Mouse (Mus musculus) 3134 (cell line): ENCODE results near the gene Rpl9-ps1.

Experiments used
- DNase-seq: peaks from one replicate; pipeline ENCODE4 v3.0.0-alpha.2; 2011; ENCODE audit warnings: low spot score; ENCODE audit not compliant: insufficient read length; ENCODE audit errors: extremely low read depth

Rpl9-ps1 gene

GRCm38 (mm10) chr11:83645521-83645920 is at the start of gene Rpl9-ps1:
Gene Rpl9-ps1, minus strand, starts transcription at chr11:83645621.
- no peak for DNase-seq

GRCm38 (mm10) chr11:83692008-83692407 is 46.6 kb upstream of the Rpl9-ps1 start:
- no peak for DNase-seq

DNA sequence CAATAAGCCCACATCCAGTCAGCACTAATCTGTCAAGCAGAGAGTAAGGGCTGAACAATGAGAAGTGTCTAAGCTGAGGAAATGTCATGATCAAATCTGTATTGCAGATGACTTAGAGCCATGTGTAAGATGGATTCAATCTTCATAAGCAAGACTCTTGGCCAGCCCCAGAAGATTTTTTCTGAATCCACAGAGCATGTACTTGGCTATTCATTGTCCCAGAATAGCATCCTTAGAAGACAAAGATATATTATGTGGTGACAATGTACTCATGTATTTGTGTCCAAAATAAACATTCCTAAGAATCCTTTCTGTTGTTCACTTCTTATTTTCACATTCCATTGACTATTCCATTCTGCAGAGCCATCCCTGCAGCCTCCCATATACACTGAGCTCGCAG is 44.5 kb upstream of the Rpl9-ps1 start:
- no peak for DNase-seq

DNA sequence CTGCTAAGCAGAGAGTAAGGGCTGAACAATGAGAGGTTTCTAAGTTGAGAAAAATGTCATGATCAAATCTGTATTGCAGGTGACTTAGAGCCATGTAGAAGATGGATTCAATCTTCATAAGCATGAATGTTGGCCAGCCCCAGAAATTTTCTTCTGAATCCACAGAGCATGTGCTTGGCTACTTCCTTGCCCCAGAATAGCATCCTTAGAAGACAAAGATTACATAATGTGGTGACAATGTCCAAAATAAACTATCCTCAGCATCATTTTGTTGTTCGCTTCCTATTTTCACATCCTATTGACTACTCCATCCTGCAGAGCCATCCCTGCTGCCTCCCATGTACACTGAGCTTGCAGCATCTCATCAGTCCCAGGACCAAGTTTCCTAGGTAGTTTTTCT is 30.2 kb upstream of the Rpl9-ps1 start:
- DNase-seq: no peak

- no peak for DNase-seq
Measured at GRCm38 (mm10) chr11:83671743-83672142, 26.3 kb upstream of the Rpl9-ps1 start.

DNA sequence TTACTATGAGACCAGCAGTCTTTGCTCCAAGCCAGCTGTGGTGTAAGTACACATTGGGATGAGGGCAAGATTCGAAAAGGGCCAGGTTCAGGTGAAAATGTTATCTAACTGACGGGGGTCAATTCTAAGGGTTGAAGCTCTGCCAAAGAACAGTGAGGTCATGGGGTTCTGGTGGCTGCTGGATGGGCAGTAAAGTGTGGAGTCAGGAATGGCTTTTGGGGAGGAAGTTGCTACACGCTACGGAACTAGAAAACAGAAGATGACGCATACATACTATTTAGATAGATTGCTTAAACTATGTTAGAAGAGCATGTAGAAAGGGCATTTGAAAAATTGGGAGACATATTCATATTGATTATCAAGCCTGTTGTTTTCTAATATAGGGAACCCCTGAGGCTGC is 18.1 kb upstream of the Rpl9-ps1 start:
- no peak for DNase-seq

DNA sequence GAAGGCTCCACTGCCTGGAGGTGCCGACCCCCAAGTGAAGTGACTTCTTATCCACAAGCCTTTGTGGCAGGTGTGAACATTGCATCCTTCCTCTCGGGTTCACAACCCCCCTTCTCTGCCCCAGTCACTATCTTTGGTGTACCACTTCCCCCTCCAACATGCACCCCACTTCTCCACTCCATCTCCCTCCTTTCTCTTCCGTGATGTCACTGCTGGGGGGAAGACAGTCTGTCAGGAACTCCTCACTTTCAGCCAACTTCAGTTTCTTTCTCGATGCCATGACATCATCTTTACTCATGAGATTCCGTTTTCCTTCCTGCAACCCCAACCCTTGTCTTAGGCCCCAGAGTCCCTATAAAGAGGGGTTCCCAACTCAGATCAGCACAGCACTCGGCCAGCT is 16.8 kb upstream of the Rpl9-ps1 start, which contains the start of gene Ccl4:
TSS of gene Ccl4 (plus strand) at position 381 of the 400 bp plus-strand sequence.
- no peak for DNase-seq

DNA sequence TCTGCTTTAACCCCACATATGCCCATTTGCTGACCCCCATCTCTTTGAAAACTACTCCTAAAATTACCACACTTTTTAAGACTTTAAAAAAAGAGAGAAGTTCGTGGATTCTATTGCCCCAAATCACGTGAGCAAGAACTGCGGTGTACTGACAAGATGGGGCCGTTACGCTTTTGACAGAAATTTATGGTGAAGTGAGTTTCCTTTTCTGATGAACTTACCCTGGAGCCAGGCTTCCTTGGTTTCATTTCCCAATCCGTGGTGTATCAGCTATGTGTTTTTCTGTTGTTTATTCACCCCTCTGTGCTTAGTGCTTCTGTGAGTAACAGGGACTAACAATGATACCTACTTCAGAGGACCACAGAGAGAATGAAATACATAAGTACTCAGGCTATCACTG is 13.4 kb upstream of the Rpl9-ps1 start:
- no peak for DNase-seq

GRCm38 (mm10) chr11:83657508-83657907 is 12.1 kb upstream of the Rpl9-ps1 start:
- DNase-seq: no peak

DNA sequence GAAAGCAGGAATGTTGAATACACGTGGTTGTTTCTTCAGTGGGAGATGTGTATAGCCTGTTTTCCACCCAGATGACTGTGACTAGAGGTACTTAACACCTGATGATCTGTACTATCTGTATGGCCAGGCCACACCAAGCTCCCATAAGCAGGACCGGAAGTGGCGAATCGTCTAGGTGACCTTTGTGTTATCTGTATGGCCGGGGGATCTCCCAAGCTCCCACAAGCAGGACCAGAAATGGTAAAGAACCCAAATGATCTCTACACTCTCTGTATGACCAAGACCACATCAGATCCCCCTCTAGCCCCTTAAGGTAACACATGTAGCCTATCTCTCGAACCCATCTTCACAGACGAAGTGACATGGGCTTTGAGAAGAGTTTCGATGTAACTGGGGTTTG is 9.2 kb upstream of the Rpl9-ps1 start:
- DNase-seq: no peak

DNA sequence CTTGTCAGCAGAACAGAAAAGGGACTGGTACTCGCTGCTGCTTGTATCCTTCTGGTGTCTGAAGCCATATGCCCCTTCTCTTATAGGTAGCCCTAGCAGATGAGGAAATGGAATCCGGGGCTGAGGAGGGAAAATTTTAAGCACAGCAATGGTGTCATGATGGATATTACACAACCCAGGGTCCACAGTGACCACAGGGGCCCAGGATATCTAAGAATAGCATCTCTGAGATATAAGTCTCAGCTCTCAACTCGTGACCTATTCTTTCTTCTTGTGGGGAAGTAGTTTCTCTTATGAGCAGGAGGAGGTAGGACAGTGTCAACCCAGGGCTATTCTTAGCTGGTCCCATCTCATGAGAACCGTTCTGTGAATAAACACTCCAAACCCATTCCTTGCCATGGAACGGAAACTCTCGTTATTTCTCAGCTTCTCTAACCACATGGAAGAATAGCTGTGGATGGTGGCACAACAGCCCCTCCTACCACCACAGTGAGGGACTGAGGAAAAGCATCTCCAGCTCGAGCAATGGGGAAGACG is 4.0 kb upstream of the Rpl9-ps1 start, which contains the start of gene Ccl3:
TSS of gene Ccl3 (minus strand) at position 51 of the 537 bp plus-strand sequence.
- no peak for DNase-seq

DNA sequence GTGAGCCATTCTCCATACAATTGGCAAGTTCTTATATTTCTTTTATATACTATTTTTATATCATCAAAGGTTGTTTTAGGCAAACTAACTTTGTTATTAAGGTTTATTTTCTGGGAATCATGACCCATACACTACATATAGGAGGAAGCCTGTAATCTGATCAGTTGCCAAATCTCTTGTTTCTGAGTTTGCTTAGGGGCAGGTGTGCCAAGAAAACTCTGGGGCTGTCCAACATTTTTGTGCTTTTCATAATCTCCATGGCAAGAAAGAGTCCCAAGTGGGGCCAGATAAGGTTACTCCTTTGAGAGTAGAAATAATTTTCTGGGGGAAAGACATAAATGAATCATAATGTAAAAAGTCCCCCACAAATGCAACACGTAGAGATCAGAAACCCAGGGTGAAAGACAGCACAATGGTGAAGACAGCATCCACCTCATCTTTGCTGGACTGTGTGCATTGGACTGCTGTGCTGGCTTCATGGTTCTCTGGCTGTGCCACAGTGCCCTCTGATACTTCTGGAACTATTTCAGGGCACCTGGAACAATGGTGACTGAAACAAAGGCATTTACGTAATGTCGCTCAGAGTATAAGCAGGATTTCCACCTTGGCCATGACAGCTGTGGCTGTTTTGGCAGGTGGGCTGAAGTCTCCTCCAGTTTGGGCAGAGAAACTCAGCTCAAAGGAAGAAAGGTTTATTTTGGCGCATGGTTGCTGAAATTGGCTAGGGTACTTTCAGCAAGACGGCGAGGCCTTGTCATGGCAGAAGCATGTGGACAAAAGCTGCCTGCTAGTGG is 1.1 kb upstream of the Rpl9-ps1 start:
- DNase-seq: no peak

DNA sequence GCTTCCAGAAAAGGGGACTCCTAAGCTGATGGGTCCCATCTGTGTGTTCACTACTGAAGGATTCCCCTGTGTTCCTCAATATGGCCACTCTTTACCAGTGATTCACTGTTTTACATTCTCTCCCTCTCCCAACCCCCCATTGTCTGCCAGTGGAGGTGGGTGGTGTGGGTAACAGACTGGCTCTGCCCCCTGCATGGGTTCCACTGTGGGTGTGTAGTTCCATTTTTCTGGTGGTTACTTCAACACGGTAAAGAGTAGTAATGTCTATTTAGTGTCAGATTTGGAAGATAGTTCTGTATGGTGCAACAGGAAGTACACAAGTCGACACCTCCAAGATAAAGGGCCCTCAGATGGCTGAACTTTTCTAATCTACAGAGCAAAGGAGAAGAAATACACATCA is 4.2 kb downstream of the Rpl9-ps1 start:
- DNase-seq: no peak

DNA sequence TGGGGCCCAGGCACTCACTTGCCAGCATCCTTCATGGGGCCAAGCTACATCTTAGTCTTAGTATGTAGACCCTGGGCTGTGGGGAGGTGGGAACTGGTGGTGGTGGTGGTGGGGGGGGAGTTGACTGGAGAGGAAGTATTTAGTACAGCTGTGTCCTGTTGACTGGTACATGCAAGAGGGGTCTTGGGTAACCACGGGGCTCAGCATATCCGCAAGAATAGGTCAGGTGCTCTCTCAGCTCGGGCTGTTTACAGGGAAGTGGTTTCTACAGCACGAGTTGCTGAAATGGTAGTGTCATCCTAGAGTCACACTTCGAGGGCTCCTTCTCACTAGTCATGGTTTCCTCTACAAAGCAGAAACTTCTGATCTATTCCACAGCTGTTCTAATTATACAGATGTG is 5.3 kb downstream of the Rpl9-ps1 start:
- no peak for DNase-seq

GRCm38 (mm10) chr11:83639533-83639932 is 5.9 kb downstream of the Rpl9-ps1 start:
- no peak for DNase-seq

DNA sequence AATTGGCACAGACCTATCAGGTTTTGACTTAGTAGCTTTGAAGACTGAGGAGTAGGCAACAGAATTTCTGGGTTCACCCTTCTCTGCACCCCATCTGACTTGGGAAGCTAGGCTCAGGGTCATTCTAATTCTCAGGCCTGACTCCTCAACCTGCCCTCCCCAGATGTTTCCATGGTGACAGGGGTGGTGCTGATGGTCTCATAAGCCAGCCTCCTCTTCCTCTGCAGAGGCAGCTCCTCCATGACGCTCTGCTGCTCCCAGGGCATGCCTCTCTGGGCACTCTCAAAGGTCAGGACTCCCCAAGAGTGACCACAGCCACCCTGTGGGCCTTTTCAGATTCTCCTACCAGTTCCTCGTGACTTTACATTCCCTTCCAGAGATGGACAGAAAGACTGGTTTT is 6.5 kb downstream of the Rpl9-ps1 start:
- DNase-seq: no peak

- no peak for DNase-seq
Measured at GRCm38 (mm10) chr11:83636742-83637235, 8.6 kb downstream of the Rpl9-ps1 start.

GRCm38 (mm10) chr11:83634898-83635297 is 10.5 kb downstream of the Rpl9-ps1 start:
- DNase-seq: no peak

GRCm38 (mm10) chr11:83634425-83634824 is 11.0 kb downstream of the Rpl9-ps1 start:
- no peak for DNase-seq

GRCm38 (mm10) chr11:83632744-83633143 is 12.7 kb downstream of the Rpl9-ps1 start:
- no peak for DNase-seq

GRCm38 (mm10) chr11:83631065-83631464 is 14.4 kb downstream of the Rpl9-ps1 start:
- DNase-seq: no peak

DNA sequence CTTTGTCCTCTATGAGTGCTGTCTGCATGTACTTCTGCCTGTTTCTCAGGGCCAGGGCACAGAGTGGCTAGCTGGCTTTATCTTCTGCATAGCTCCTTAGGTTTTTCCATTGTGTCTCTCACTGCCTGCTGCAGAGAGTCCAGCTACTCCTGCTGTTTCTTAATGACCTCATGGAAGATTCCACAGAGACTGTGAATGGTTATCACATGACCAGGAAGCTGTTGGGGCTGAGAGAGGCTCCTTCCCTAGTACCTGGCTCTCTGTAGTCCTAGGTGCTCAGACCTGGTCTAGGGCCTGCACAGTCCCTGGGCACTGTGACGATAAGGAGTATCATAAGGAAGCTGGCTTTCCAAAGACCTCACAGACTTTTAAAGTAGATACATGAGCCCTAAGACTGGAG is 14.8 kb downstream of the Rpl9-ps1 start:
- DNase-seq: no peak
